Mouse (Mus musculus) erythroblast, embryonic 14.5 days (primary cell): Measurements from ENCODE around the gene Poldip3.

Source experiments
- GATA1 ChIP-seq: IDR thresholded peaks from 2 replicates; pipeline ENCODE4 v1.6.1; 2012; ENCODE audit warnings: low read length, inconsistent platforms, mixed read lengths
- TAL1 ChIP-seq: IDR thresholded peaks from 3 replicates; pipeline ENCODE4 v1.6.1; 2012; ENCODE audit warnings: low read length, inconsistent platforms, mixed read lengths

- TF ChIP-seq GATA1 (no peak), TAL1 (no peak)
Measured at GRCm38 (mm10) chr15:83173914-83174884, 25.0 kb upstream of the Poldip3 start.
